Mouse (Mus musculus): ENCODE measurements around the gene Aldh3b2.

Gene Aldh3b2

GRCm38 (mm10) chr19:4012432-4013022 lies 40.4 kb downstream of the Aldh3b2 start, which contains the start of gene Ndufv1:
TSS of gene Ndufv1 (minus strand) at chr19:4012806.
- peak; percentile 96 for DNase-seq (ENCODE audit: low read depth, low spot score)

DNA sequence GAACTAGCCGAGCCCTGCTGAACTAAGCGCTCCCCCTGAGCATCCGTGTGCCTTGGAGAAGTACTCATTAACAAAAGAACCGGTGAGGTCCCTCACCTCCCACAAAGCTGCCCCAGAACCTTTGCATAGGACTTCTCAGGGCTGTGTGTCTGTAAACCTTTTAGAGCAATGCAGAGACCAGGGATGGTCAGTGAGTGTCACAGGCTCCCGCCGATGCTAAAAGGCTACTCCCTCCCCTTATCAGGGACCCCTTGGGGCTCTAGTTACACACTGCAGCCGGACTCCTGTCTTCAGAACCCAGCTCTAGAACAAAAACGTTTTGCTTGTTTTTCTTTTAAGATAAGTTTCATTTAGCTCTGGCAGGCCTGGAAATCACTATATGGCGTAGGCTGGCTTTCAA lies 40.9 kb downstream of the Aldh3b2 start:
- DNase-seq (ENCODE audit: low read depth, low spot score) = no peak

- no peak for DNase-seq (ENCODE audit: low read depth, low spot score)
Measured at GRCm38 (mm10) chr19:4014802-4015201, 42.7 kb downstream of the Aldh3b2 start.

GRCm38 (mm10) chr19:4015635-4016034 lies 43.5 kb downstream of the Aldh3b2 start:
- no peak for DNase-seq (ENCODE audit: low read depth, low spot score)

GRCm38 (mm10) chr19:4017921-4018587 lies 45.9 kb downstream of the Aldh3b2 start:
- DNase-seq (ENCODE audit: low read depth, low spot score) = no peak

- peak; percentile 42 for DNase-seq (ENCODE audit: low read depth, low spot score)
Measured at GRCm38 (mm10) chr19:4018743-4019583, 46.8 kb downstream of the Aldh3b2 start.

DNA sequence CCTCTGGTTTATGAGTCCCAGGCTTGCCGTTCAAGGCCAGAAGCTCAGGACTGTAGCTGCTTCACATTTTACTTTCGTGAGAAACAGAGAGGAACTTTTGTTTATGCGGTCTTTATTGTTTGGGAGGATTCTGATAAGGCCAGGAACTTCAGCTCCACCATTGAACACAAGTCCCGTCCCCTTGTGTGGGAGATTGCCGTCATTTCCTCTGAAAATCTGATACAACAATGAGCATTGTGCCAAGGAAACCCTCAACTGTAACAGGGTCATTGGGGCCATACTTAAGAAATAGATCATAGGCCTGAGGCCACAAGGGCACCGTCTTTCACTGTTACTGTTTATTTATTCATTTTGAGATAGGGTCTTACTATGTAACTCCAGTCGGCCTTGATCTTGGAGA lies 51.1 kb downstream of the Aldh3b2 start:
- no peak for DNase-seq (ENCODE audit: low read depth, low spot score)

- DNase-seq (ENCODE audit: low read depth, low spot score) = no peak
Measured at GRCm38 (mm10) chr19:4027576-4027975, 55.4 kb downstream of the Aldh3b2 start.

Measured in c-Kit-negative CD71-positive TER-119-positive erythroid progenitor cells, embryonic 14.5 days (primary cell).